In the genomic region with DNA sequence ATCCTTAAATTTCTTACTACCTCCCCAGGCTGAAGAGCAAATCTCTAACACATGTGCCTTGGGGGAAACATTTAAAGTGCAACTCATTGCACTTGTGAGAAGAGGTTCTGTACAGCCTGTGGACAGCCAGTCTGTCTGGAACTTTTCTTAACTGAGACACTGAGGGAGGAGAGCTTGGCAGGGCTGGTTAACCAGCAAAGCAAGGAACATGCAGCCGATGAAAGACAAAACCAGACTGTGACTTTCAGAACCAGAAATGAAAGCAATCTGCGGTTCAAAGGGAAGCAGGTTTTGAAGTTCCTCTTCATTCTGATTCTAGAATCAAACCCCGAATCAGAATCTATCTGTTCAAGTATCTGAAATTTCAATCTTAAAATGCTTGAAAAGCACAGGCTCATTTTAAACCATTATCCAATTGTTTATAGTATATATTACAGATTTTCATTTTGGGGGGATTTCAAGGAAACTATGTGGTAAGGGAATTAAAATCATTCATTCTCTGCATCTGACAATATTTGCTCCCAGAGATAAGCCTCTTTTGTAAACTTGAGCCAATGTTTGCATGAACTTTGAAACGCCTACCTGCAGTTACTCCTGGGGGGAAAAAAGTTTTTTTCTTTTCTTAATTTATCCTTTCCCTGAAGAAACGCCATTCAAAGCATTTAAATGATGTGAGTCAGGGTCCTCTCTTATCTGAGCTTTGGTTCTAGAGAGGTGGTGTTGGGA, we compare ENCODE assay signal across 27 mouse cellular contexts. TPM values are rescaled to one million over a fixed set of nuclear protein-coding genes. Genes with fewer than 3 reads are reported as not detected.
DNase-seq lines count a peak whose midpoint lies in the region; ATAC-seq lines count a peak whose summit lies in the region.
"Had no signal": no experiment of that assay in that cellular context is flagged by ENCODE, and none has a peak within 500 bp of the region (broad histone marks: within the 10 kb centered on the region; RNA-seq: fewer than 3 reads in every experiment).

No protein-coding gene starts in this region.

- no peak overlapping the region for H3K4me2 ChIP-seq in liver, embryonic 13.5 days
- H3K4me2 ChIP-seq: embryonic facial prominence, embryonic 12.5 days; heart, embryonic 11.5 days; hindbrain, embryonic 13.5 days; limb, embryonic 15.5 days; lung, embryonic 15.5 days; midbrain, embryonic 13.5 days had no signal

- H3K9me3 ChIP-seq in heart, embryonic 10.5 days: no peaks in the 10 kb centered on the region
- H3K9me3 ChIP-seq in liver, embryonic 13.5 days (replicated peaks): no peaks in the 10 kb centered on the region
- H3K9me3 ChIP-seq: embryonic facial prominence, embryonic 12.5 days; hindbrain, embryonic 13.5 days; limb, embryonic 15.5 days; lung, embryonic 15.5 days; megakaryocyte, embryonic 14.5 days; midbrain, embryonic 13.5 days had no signal

- WGBS in heart, embryonic 10.5 days: 74% methylated on average over 5 of the region's 5 CpGs
- 53% methylated on average over 5 of the region's 5 CpGs for WGBS in liver, embryonic 13.5 days (ENCODE audit: insufficient replicate concordance)

- H3K27ac ChIP-seq in heart, embryonic 10.5 days: no peak overlapping the region
- H3K27ac ChIP-seq in liver, embryonic 13.5 days: peak overlapping the region; percentile 69
- H3K27ac ChIP-seq: embryonic facial prominence, embryonic 12.5 days; hindbrain, embryonic 13.5 days; limb, embryonic 15.5 days; lung, embryonic 15.5 days; midbrain, embryonic 13.5 days had no signal

- no peaks in the 10 kb centered on the region for H3K36me3 ChIP-seq in heart, embryonic 10.5 days
- no peaks in the 10 kb centered on the region for H3K36me3 ChIP-seq in liver, embryonic 13.5 days
- H3K36me3 ChIP-seq: embryonic facial prominence, embryonic 12.5 days; hindbrain, embryonic 13.5 days; limb, embryonic 15.5 days; lung, embryonic 15.5 days; midbrain, embryonic 13.5 days had no signal

- H3K4me1 ChIP-seq in heart, embryonic 10.5 days: peaks cover 22% of the 10 kb centered on the region
- no peaks in the 10 kb centered on the region; the same call in 1 of the 2 replicates for H3K4me1 ChIP-seq in liver, embryonic 13.5 days (replicated peaks)
- H3K4me1 ChIP-seq: limb, embryonic 15.5 days had no signal

- DNase-seq in heart, adult 11 months: peak; percentile 59
- DNase-seq in heart, embryonic 10.5 days (ENCODE audit: low spot score): no peak
- DNase-seq in CD4-positive, CD25-positive, alpha-beta regulatory T cell, adult 2 months (ENCODE audit: low read depth, low spot score): peak; percentile 18
- no peak for DNase-seq in liver, embryonic 13.5 days
- DNase-seq in embryo, embryonic 11 days: no peak
- DNase-seq in kidney, postnatal 4 days: no peak
- no peak for DNase-seq in left cerebral cortex, adult 9 months (ENCODE audit: low spot score in 2 of 2)
- DNase-seq: adrenal gland, adult 8-10 months; cerebellum, adult 9-10 months; cerebellum, postnatal 36 days; gastrocnemius, postnatal 14 days; heart, postnatal 36 days; kidney, adult 11 months; kidney, postnatal 14 days; left cerebral cortex, postnatal 4 days; right cerebral cortex, postnatal 25 days; spleen, adult 18-20 months had no signal

- no peaks in the 10 kb centered on the region for H3K27me3 ChIP-seq in heart, embryonic 10.5 days (ENCODE audit: insufficient read depth, poor library complexity, severe bottlenecking)
- no peaks in the 10 kb centered on the region for H3K27me3 ChIP-seq in liver, embryonic 13.5 days
- H3K27me3 ChIP-seq: embryonic facial prominence, embryonic 12.5 days; hindbrain, embryonic 13.5 days; limb, embryonic 15.5 days; lung, embryonic 15.5 days; midbrain, embryonic 13.5 days had no signal

- ATAC-seq in liver, embryonic 13.5 days (ENCODE audit: low read depth): no peak
- 0 out of 2 replicates have a peak, but pooled peaks have one; percentile 14 for ATAC-seq in megakaryocyte progenitor cell, adult 5-6 weeks (replicated peaks; ENCODE audit: poor library complexity)
- ATAC-seq: forebrain, embryonic 14.5 days; midbrain, embryonic 13.5 days had no signal

- no peak overlapping the region for H3K9ac ChIP-seq in liver, embryonic 13.5 days
- H3K9ac ChIP-seq: embryonic facial prominence, embryonic 12.5 days; hindbrain, embryonic 13.5 days; limb, embryonic 15.5 days; lung, embryonic 15.5 days; midbrain, embryonic 13.5 days had no signal

- H3K4me3 ChIP-seq in heart, embryonic 10.5 days: no peak overlapping the region
- H3K4me3 ChIP-seq in liver, embryonic 13.5 days (replicated peaks): no peak overlapping the region
- H3K4me3 ChIP-seq: embryonic facial prominence, embryonic 12.5 days; hindbrain, embryonic 13.5 days; limb, embryonic 15.5 days; lung, embryonic 15.5 days; megakaryocyte, embryonic 14.5 days; midbrain, embryonic 13.5 days had no signal

RNA-seq across cellular contexts. Expression of a gene that starts 14.9 kb away (rescaled TPM):
- polyA plus RNA-seq in heart, embryonic 10.5 days (2016; fragmentation: Nextera tagmentation; extraction: Ambion mirVana): 16.2 and 17.6 TPM in 2 replicates
- polyA plus RNA-seq in liver, embryonic 13.5 days (2015; fragmentation: Nextera tagmentation; extraction: Ambion mirVana): 9.6 and 11.9 TPM in 2 replicates
- 0.39 and 0.49 TPM in 2 replicates for total RNA-seq in megakaryocyte progenitor cell, adult 5-6 weeks (2015)
- under 0.01 and 0.07 TPM in 2 replicates for total RNA-seq in megakaryocyte progenitor cell, adult 5-6 weeks (2017)
- total RNA-seq: granulocyte monocyte progenitor cell, adult 5-6 weeks had no signal

Comparison
In these comparisons a context has a peak if more than half of its experiments do, and no peak if none do; other contexts are left out.
1. DNase-seq: peak in heart, adult 11 months (single experiment) and CD4-positive, CD25-positive, alpha-beta regulatory T cell, adult 2 months (single experiment); none in heart, embryonic 10.5 days (single experiment), liver, embryonic 13.5 days (single experiment), embryo, embryonic 11 days (single experiment), kidney, postnatal 4 days (0 of 2) and left cerebral cortex, adult 9 months (0 of 2).